Mouse (Mus musculus): ENCODE measurements around the gene Cyp2w1. TPM values are rescaled to one million over a fixed set of nuclear protein-coding genes. Genes with fewer than 3 reads are reported as not detected.

Gene Cyp2w1
- total RNA-seq, 2 experiments from 2014 or later: not detected

GRCm38 (mm10) chr5:139364260-139364910 is 12.0 kb downstream of the Cyp2w1 start:
- DNase-seq (ENCODE audit: low spot score in 2 of 2): peak; percentile 76 to 95

DNA sequence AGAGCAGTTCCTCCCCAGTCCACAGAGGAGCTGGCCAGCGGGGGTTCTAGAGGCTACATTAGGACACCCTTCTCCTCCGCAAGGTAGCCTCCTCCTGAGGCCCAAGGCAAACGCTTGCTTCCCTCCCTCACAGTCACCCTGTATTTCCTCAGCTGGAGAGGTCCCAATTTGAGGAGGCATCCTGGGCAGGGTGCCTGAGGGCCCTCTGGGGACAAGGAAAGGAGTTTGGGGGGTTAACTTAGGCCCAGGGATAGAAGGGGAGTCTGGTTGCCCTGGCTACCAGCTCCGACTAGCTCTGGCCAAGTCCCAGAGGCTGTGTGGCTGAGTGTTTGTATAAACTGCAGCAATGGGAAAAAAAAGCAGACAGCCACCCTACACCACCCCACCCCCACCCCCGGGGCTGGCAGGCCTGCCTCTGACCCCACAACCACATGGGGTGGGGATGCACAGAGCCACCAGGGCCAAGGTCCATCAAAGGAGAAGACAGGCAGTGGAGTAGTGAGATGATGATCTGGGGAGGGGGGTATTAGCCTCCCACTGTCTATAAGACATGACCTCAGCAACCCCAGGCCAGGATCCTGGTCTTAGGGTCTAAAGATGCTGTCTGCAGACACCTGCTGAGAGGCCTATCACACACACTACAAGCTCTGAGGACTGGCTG is 12.6 kb downstream of the Cyp2w1 start:
- DNase-seq (ENCODE audit: low spot score in 2 of 2): no peak

GRCm38 (mm10) chr5:139365827-139366226 is 13.4 kb downstream of the Cyp2w1 start:
- DNase-seq (ENCODE audit: low spot score in 2 of 2): no peak

GRCm38 (mm10) chr5:139366484-139366883 is 14.1 kb downstream of the Cyp2w1 start:
- DNase-seq (ENCODE audit: low spot score in 2 of 2): no peak

GRCm38 (mm10) chr5:139367884-139368458 is 15.6 kb downstream of the Cyp2w1 start:
- DNase-seq (ENCODE audit: low spot score in 2 of 2): no peak

DNA sequence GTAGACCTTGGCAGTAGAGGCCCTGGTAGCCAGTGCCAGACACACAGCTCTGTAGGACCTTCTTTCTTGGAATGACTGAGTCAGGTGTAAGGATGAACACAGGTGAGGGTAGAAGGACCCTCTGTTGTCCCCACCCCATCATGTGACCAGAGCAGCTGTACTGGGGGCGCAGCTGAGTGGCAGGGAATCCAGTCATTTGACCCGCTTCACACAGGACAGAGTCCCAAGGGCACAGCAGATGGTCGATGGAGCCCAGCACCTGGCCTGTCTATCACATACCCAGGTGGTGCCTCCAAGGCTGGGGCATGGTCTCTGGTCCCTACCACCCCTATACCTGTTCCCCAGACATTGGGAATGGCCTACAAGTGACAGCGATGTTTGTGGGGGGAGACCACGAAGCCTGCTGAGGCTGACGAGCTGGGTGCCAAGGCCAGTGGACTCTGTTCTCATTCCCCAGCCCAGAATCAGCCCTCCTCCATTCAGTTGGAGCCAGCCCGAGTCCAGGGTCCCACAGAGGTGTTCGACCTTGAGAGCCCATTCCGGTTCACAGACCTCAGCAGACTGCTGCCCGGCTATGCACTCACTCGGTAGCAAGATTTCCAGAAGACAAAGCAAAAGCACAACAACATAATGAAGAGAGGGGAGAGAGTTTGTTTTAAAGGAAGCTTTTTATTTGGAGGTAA is 16.4 kb downstream of the Cyp2w1 start:
- no peak for DNase-seq (ENCODE audit: low spot score in 2 of 2)

- DNase-seq (ENCODE audit: low spot score in 2 of 2): no peak
Observed at GRCm38 (mm10) chr5:139370336-139370735, 17.9 kb downstream of the Cyp2w1 start.

DNA sequence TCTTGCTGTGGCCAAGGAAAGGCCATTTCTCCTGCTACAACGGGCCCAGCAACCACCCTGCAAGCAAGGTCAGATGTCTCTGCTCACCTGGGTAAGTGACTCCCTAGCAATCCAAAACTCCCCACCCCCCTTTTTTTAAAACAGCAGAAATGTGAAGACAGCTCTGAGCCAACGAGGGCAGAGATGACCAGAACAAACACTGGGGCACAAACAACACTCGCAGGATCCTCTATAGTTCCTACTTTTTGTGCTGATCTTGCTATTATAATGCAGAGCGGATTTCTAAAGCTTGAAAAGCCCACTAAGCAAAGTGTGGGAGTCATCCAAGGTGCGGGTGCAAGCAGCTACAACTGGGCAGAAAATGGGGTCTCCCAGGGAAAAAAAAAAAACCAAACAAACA is 18.7 kb downstream of the Cyp2w1 start:
- DNase-seq (ENCODE audit: low spot score in 2 of 2): no peak

DNA sequence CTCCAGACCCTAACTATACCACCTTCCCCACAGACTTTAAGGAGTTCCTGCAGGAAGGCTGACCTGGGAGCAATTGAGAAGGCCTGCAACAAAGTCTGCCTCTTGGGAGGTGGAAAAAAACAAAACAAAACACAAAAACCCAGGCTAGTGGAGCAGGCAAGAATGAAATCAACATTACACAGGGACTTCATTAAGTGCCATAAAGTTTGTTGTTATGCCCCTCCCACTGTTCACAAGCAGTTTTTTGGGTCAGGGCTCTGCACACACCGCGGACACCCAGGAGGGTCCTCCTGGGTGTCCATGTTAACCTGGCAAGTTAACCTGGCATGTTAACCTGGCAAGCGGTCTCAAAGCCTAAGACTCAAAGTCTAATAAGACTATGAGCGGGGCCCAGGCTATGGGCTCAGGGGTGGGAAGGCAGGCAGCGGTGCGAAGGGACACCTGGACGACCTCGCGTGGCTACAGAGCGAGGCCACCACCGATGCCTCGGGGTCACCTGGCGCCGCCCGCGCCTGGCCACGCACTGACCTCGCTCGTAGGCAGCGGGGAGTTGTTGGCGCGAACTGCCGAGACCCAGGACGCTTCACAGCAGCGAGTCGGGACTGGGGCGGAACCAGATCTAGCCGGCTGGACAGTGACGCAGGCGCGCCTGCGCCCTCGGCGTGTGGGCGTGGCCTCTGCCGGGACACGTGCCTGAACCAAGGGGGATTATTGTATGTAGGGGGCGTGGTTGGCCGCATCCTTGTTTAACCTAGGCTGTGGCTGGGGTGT is 19.4 kb downstream of the Cyp2w1 start:
- DNase-seq (ENCODE audit: low spot score in 2 of 2): peak; percentile 70 to 88

- no peak for DNase-seq (ENCODE audit: low spot score in 2 of 2)
Observed at GRCm38 (mm10) chr5:139373126-139373525, 20.7 kb downstream of the Cyp2w1 start.

DNA sequence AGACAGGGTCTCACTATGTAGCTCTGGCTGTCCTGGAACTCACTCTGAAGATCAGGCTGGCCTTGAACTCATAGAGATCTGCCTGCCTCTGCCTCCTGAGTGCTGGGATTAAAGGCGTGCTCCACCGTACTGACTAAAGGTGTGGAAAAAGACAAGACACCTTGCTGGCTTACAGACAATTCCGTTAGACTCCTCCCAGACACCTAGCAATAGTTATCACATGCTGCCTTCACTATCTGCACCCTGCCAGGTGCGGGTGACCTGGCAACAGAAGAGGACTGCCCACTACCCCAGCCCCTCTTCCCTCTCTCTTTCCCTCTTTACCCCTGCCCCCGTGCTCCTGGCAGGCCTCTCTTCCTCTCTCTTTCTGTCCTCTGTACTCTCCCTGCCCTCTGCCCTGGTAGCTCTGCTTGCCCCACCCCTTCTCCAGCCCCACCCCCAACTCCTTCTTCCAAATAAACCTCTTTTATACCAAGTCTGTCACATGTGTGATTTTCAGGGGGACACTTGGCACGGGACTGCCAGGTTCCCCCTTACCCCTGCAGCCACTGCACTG is 21.6 kb downstream of the Cyp2w1 start:
- no peak for DNase-seq (ENCODE audit: low spot score in 2 of 2)

GRCm38 (mm10) chr5:139374841-139375240 is 22.4 kb downstream of the Cyp2w1 start:
- DNase-seq (ENCODE audit: low spot score in 2 of 2): no peak

DNA sequence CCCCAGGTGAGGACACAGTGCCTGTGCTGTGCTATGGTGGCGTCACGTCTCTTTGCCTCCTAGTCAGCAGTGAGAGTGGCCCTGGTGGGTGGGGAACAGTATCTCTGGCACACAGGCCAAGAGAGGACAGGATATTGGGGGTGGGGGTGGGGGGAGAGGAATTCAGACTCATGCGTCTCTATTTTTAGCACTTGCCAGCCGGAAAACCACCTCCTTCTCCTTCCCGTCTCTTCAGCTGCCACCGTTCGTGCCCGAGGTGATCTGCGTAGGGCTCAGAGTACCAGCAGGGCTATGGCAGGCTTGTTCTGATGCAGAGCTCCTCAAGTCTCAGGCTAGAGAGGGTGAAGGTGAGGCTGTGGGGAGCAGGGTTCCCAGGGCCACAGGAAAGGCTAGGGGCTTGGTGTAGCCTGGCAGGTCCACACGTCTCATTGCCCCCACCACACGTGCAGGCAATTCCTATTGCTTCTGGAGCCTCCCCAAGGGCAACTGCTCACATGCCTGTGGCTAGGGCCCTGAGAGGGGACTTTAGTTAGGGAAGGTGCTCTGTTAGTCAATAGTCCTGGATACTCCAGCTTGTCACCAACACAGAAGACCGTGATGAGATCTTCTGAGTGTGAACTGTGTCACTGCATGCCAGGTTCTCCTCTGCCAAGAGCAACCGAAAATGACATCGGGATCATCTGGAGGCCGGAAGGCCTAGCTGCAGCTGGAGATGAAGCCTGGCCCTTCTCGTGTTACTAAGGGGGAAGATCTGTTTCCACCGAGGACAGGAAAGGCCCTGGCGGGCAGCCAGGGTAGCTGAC is 25.3 kb downstream of the Cyp2w1 start, which contains the start of gene Gpr146:
TSS of gene Gpr146 (plus strand) at position 230 of the 803 bp plus-strand sequence.
- DNase-seq (ENCODE audit: low spot score in 2 of 2): no peak

- no peak for DNase-seq (ENCODE audit: low spot score in 2 of 2)
Observed at GRCm38 (mm10) chr5:139378271-139378556, 25.8 kb downstream of the Cyp2w1 start.

GRCm38 (mm10) chr5:139378986-139379629 is 26.7 kb downstream of the Cyp2w1 start:
- DNase-seq (ENCODE audit: low spot score in 2 of 2): no peak

DNA sequence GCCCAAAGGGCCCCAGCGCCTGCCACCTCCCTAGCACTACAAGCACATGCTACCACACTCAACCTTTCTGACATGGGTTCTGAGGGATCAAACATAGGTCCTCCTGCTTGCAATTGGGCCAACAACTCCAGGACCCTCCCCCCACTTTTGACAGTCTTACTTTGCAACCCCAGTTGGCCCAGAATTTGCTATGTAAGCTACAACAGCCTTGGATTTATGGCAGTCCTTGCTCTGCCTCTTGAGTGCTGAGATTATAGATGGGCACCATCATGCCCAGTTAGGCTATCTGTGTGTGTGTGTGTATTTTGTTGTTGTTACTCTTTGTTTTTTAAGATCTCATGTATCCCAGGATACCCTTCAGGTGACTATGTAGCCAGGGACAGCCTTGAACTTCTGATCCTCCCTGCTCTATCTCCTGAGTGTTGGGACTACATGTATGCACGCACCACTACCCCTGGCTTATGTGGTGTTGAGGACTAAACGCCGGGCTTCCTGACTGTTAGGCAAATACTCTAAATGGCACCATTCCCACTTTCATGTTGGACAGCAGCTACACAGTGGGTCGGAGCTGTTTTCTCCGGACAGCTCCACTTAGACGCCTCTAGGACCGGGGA is 27.5 kb downstream of the Cyp2w1 start:
- no peak for DNase-seq (ENCODE audit: low spot score in 2 of 2)

DNA sequence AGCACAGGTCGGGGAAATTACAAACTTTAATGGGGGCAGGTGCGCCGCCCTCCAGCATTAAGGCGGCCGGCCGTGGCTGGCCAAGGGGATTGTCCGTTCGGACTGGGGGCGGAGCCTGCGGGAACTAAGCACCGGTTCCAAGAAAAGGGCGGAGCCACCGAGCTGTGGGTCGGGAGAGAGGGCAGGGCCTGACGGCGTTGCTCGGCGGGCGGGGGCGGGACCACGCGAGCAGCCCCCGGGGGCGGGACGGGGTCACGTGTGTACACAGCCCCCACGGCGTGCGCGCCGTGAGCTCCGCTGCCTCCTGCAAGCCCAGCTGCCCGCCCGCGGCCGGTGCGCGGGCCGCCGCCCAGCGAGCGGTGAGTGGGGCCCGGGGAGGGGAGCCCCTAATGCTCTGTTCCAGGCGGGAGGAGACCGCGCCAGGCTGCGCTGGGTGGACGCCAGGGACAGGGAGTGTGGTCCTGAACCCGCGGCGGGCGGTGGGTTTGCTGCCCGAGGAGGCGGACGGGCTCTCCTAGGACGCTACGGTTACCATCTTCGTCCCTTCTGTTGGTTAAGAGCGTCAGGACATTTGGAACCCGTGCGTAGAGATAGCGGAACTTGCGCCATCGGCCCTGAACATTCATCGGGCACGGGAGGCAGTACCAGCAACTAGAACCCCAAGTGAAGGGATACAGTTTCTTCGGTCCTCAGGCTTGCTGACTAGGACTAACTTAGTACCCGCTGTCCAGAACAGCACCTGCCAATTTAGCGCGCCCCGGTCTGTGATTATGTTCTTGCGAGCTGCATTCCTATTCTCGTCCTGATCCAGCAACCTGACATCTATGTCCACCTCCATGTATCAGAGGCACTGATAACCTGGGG is 28.2 kb downstream of the Cyp2w1 start:
- DNase-seq (ENCODE audit: low spot score in 2 of 2): peak; percentile 71 to 87
